Mouse (Mus musculus) testis, adult 2 months (tissue): ENCODE measurements at regions not wholly inside any gene's neighbourhood (a gene's known extent, or its start where the extent isn't known, plus 50 kb on each side); places are given as distances from the start of the nearest gene placed in this dataset.

ENCODE experiments used
- CTCF ChIP-seq: fragments of 200-500 bp; IDR thresholded peaks from 2 replicates; pipeline ENCODE4 v1.5.1; 2012; ENCODE audit warnings: low read depth, mild to moderate bottlenecking, inconsistent platforms, low read length, moderate library complexity; ENCODE audit not compliant: control insufficient read depth, insufficient read depth, insufficient replicate concordance
- POLR2A ChIP-seq: fragments of 200-500 bp; IDR thresholded peaks from 2 replicates; pipeline ENCODE4 v1.6.1; 2012; ENCODE audit warnings: low read depth, mild to moderate bottlenecking, inconsistent platforms, low read length, moderate library complexity; ENCODE audit not compliant: control insufficient read depth

GRCm38 (mm10) chr3:21961746-21962145, 114.7 kb upstream of the Tbl1xr1 start:
- TF ChIP-seq CTCF (no peak), POLR2A (no peak)
